Mouse (Mus musculus) monocyte, adult 5-6 weeks (primary cell): ENCODE results near the gene Ppp1r12b. TPM values are rescaled to one million over a fixed set of nuclear protein-coding genes. Genes with fewer than 3 reads are reported as not detected.
A peak's percentile ranks its signal among the peaks of the same experiment; 100 is the strongest.

Experiments
- ATAC-seq: fragments of 153-309, 156-312 bp; replicated peaks from 2 replicates; pipeline ENCODE4 v1.8.0; 2017; ENCODE audit warnings: mild to moderate bottlenecking; ENCODE audit not compliant: low TSS enrichment, insufficient number of reproducible peaks, severe bottlenecking, poor library complexity, low FRiP score
- total RNA-seq: library from RNA; stranded (forward); fragments of 200-1000, 200-491, 200-594 nt; gene quantifications from 3 replicates; pipeline ENCODE4 v1.2.3, GENCODE M21; 2017

Ppp1r12b gene
- total RNA-seq, 1 experiment from 2014 or later, result 4.5 TPM

GRCm38 (mm10) chr1:134949946-134950345 is 5.8 kb downstream of the Ppp1r12b start:
- ATAC-seq, result no peak

GRCm38 (mm10) chr1:134947590-134947989 is 8.2 kb downstream of the Ppp1r12b start:
- ATAC-seq, result no peak

DNA sequence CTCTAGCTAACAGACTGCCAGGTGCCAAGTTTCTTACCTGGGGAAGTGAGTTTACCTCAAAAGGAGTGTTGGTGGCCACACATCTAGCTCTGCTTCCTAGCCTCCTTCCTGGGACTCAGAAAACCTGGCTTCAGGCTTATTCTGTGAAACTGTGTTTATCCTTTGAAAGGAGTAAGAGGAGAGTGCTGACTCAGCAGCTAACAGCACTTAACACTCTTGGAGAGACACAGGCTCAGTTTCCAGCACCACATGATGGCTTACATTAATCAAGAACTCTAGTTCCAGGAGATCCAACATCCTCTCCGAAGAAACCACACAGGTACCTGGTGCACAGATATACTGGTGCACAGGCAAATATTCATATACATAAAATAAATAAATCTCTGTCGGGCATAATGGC is 12.8 kb downstream of the Ppp1r12b start:
- no peak for ATAC-seq

DNA sequence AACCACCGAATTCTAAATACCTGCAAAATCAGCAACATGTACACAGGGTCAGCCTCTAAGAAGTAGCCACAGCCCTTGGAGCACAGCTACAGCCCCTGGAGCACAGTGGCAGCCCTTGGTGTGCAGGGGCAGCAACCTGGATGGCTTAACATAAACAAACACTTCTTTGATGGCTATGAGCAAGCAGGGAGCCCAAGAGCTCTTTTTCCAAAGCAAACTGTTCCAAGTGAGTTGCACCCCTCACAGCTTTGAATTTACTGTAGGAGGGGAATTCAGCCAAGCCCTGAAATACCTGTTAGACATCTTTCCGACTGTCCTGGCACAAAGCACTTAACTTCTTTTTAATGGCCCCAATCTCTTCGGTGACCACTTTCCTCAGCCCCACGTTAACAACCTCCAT is 14.9 kb downstream of the Ppp1r12b start:
- no peak for ATAC-seq

DNA sequence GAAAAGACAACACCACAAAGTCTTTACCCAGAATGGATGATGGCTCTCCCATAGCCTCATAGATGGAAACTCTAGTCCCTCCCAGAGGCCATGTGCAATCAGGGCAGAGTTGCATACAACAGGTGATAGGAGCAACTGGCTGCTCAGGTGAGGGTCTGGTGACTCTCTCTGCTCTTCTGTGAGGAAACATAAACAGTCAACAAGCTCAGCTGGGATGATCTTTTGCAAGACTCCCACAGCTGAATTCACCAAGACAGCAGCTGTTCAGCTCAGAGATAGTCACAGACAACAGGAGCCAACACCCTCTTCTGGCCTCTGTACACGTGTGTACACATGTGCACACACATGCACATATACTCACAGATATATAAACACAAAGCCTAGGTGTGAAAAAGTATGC is 17.5 kb downstream of the Ppp1r12b start:
- ATAC-seq, result no peak

- ATAC-seq, result no peak
Measured at GRCm38 (mm10) chr1:134936335-134936734, 19.4 kb downstream of the Ppp1r12b start.

DNA sequence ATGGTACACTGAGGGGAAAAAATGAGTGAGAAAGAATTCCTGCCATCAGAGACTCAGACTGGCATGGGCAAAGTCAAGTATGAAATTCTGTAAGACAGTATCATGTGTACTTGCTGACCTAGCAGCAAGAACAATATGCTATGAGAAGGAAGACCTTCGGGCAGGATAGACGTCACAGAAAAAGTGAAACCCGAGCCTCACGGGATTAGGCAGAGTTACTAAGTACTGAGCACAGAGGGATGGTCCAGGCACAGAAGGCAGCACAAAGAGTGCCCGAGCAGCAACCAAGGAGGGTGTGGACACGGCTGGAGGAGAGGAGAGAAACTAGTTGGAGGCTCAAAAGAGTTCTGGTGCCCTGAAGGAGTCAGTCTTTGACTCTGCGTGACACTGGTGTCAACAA is 23.3 kb downstream of the Ppp1r12b start:
- ATAC-seq, result no peak

DNA sequence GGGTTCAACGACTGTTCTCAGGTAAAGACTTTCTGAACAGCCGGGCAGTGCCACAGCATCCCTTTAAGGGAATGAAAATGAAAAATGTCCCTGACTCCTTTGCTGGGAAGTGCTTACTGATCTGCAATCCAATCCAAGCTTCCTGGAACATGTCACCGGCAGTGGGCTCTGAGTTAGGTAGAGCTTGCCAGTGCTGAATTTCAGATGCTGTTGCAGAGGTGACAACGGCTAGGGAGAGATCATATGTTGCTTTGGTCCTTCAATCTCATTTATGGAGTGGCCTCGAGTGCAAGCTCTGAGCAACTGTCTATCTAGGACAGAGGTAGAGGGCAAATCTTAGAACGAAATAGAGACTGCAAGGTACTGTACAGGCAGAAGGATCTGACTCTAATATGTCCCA is 36.7 kb downstream of the Ppp1r12b start:
- no peak for ATAC-seq

- no peak for ATAC-seq
Measured at GRCm38 (mm10) chr1:134915421-134915820, 40.3 kb downstream of the Ppp1r12b start.

- no peak for ATAC-seq
Measured at GRCm38 (mm10) chr1:134913535-134913934, 42.2 kb downstream of the Ppp1r12b start.

DNA sequence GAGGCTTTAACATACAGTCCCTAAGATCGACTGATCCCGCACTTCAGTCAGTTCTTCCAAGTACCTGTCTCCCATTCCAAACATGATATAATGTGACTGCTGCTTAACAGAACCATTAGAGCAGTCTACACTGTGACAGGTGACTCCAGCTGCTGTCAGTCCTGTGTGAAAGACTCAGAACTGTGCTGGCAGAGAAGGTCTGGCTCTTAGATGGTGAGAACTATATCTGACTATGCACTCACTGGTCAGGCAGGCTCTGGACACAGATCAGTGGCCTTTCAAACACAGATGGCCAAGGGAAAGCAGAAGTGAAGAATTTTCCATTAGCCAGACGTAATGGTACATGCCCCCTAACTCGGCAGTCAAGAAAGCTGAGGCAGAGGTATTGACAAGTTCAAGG is 43.9 kb downstream of the Ppp1r12b start:
- ATAC-seq, result no peak

DNA sequence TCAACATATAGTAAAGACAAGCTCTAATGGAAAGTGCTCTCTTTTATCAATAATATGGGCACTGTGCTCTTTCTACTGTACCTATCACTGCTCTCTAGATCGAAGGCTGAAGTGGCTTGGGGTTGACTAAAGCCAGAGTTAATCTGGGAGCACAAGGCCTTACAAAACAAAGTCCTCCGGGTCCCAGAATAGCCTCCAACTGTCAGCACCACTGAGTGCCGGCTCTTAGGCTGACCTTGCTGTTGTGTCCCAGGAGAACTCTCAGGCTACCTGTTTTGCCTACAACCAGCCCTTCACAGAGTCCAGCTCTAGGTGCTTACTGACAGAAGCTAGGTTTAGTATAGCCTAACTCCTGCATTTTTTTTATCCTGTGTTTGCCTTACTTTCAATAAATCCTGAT is 45.7 kb downstream of the Ppp1r12b start:
- no peak for ATAC-seq

GRCm38 (mm10) chr1:134909442-134909841 is 46.3 kb downstream of the Ppp1r12b start:
- no peak for ATAC-seq

DNA sequence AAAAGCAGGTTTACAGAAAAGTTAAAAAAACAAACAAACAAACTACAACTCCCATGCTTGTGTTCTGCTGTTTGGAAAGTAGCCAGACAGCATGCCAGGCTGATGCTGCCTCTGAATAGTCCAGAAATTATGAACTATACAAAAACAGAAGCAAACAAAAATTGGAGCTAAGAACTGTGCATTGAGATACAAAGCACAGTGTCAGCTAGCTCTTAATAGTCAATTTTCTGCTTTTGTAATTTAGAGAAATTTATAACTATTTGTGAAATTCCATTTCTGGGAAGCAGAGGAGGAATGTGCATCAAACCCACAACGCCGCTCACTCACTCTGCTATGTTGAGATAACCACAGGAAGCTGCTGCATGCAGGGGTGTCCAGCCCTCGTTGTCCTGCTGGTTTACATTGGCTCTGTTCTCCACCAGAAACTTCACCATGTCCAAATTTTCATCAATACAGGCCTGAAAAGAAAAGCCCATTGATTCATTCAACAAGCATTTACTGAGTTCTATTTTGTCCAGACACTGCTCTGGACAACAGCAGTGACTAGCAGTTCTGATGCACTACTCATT is 53.6 kb downstream of the Ppp1r12b start:
- ATAC-seq, result no peak

- ATAC-seq, result no peak
Measured at GRCm38 (mm10) chr1:134896008-134896407, 59.7 kb downstream of the Ppp1r12b start.

- ATAC-seq, result no peak
Measured at GRCm38 (mm10) chr1:134894803-134895202, 60.9 kb downstream of the Ppp1r12b start.

DNA sequence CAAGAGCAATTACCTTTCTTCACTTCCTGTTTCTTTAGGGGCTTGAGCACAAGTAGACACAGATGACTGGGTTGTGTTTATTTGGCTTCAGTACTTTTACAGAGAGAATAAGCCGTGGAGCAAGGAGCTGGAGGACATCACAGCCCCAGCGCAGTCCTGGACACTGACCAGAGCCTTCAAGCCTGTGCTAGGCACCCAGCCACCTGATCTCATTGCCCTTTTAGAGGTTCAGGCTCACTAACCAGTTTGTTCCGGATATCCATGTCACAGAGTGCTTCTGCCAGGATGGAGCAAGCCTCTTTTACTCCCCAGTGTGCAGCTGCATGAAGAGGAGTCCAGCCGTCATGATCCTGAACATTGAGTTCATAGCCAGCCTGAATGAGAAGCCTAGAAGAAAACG is 63.8 kb downstream of the Ppp1r12b start:
- ATAC-seq, result no peak

DNA sequence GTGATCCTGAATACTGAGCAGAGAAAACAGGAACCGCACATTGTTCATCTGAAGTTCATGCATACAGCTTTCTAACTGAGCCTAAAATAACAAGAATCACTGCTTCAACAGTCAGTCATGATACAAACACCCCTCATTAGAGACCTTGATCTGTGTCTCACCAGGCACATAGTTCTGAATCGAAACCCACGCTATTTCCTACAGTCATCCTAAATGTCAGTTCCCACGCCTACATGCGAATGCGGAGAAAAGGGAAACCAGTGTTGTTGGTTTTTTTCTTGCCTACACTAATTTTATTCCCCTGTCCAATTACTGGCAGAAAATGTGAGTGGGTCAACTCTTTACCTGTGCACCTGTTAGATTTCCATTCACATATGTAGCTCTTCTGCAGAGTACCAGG is 66.1 kb downstream of the Ppp1r12b start:
- ATAC-seq, result no peak

DNA sequence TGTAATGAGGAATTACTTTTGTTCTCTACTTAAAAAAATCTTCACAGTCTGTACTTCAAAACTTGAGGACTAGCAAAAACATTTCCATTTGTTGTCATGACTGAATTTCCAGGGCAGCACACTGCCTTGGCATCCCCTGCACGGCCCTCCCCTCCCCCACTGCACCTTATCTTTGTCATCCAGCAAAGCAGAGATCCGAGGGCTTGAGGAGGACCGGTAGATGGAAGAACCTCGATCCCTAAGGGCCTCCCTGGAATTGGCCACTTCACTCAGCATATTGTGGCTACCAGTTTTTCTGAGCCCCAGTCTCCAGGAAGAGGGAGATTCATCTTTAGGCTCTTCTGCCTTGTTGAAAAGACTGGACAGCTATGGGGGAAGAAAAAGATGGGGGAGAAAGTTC is 79.9 kb downstream of the Ppp1r12b start:
- ATAC-seq, result no peak

- 0 out of 2 replicates have a peak, but pooled peaks have one; percentile 17 for ATAC-seq
Measured at GRCm38 (mm10) chr1:134872678-134873077, 83.1 kb downstream of the Ppp1r12b start.

GRCm38 (mm10) chr1:134866426-134866825 is 89.3 kb downstream of the Ppp1r12b start:
- ATAC-seq, result no peak
